Mouse (Mus musculus) heart, adult 9 months (tissue): Measurements from ENCODE around the gene Arnt.
"Not testable (repeated sequence)": the region's sequence is repeated elsewhere in the genome, so short reads cannot be mapped to it uniquely, and the experiment has no call there.

Source experiments
- DNase-seq, 2 experiments: peaks; one replicate each; pipeline ENCODE4 v3.0.0; 2022; ENCODE audit warnings: low spot score in 2 of 2

Arnt gene

DNA sequence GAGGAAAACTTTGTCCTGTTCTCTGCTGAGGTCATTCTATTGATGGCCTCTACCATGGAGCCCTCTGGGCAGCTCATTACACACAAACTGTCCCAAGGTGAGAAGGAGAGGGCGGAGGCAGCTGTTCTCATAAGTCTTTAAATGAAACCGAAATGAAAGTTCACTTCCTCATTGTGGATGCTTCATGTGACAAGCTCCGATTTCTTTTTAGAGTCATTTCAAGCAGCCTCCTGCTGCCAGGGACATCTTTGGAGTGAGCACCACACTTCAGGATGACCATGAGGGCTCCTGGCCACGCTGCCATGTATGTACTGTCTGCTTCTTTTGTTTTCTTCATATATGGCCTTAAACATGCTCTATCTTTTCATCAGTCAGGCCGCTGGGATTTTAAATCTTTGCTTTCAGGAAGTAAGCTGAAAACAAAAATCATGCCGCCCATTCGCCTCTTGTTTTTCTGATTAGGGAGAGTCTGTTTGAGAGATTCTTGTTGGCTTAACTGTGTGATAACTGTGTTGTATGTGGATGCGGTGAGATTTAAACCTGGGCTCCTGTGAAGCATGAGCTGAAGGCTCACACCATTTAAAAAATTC is 92.5 kb downstream of the Arnt start, which contains the start of gene Ctss:
Ctss (plus strand) TSS at position 165 of the 590 bp plus-strand sequence.
- DNase-seq: peak in 1 of 2 experiments; percentile 13

DNA sequence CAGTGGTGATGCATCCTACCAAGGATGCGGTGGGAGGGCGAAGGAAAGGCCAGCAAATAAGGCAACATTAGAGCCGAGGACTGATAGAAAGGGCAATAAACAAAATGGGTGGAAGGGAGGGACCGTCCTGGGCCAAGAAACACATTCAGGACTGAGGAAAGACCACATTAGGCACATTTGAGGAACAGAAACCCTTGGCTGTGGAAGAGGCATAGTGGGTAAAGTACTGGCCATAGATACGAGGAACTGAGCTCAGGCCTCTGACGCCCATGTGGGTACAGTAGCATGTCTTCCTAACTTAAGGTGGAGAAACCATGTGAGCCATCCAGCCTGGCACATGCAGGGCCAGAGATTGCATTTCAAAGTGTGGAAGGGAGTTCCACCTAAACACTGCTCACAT is 95.6 kb downstream of the Arnt start:
- peak in 1 of 2 experiments; percentile 35 for DNase-seq

DNA sequence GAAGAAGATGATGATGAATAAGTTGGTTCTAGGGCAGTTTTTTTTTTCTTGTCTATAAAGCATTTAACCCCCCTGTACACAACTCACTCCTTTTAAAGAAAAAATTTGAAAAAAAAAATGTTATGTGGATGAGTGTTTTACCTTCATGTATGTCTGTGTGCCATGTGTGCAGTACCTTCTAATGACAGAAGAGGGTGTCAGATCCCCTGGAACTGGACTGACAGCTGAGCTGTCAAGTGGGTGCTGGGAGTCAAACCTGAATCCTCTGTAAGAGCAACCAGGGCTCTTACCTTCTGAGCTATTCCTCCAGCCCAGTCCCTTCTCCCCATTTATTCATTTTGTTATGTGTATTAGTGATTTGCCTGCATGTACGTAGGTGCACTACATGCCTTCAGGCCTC is 96.8 kb downstream of the Arnt start:
- DNase-seq: no peak

DNA sequence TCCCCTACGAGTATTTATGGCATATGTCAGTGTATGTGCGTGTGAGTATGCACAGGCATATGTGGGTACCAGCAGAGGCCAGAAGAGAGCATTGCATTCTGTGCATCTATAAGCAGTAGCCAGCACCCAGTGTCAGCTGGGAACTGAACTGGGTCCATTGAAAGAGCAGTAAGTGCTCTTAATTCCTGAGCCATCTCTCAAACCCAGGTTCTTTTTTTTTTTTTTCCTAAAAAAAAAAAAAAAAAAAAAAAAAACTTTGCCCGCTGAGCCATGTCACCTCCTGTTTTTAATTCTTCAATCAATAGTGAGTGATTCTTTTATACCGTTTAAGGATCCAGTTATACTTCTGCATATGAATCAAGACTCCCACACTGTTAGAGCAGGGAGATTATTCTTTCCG is 99.2 kb downstream of the Arnt start:
- DNase-seq: no peak

DNA sequence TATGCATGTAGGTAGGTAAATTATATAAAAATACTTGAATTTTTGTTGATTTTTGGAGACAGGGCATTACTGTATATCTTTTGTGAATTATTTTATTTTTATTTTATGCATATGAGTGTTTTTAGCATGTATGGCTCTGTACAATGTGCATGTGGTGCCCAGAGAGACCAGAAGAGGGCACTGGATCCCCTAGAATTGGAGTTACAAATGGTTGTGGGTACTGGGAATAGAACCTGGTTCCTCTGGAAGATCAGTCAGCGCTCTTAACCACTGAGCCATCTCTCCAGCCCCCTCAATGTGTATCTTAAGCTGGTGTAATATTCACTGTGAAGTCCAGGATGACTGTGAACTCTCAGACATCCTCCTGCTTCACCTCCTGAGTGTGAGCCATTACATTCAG is 100.7 kb downstream of the Arnt start:
- DNase-seq: no peak

DNA sequence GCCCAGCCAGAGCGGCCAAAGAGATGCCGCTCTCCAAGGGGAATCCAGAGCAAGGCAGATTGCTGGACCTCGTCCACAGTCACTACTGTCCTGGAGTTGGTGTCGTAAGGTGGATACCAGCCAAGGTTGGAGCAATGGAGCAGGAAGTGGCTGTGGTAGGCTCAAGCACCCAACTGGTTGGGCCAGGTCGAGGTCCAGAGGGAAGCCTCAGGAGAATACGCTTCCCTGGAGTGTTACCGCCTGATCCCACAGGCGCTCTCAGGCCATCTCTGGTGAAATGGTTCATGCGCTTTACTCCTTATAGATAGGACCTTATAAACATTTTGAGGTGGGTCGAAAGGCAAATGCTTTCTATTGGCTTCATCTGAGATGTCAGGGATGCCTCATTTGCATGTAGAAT is 104.7 kb downstream of the Arnt start:
- DNase-seq: no peak

DNA sequence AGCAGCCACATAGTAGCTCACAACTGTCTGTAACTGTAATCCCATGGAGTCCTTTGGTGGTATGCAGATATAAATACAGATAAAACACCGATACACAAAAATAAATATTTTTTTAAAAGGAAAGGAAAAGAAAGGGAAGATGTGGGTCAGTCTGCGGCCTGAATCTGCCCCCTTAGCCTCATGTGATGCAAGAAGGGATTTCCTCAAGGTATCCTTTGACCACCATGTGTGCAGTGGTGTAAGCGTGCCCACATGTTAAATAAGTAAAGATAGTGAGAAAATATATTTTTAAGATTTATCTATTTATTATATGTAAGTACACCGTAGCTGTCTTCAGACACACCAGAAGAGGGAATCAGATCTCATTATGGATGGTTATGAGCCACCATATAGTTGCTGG is 105.6 kb downstream of the Arnt start:
- no peak for DNase-seq

DNA sequence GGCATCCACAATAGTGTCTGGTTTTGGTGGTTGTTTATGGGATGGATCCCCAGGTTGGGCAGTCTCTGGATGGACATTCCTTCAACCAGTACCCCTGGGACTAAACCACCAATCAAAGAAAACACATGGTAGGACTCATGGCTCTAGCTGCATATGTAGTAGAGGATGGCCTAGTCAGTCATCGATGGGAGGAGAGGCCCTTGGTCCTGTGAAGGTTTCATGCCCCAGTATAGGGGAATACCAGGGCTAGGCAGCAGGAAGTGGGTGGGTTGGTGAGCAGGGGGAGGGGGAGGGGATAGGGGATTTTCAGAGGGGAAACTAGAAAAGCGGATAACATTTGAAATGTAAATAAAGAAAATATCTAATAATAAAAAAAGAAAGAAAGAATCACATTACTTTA is 107.0 kb downstream of the Arnt start:
- not testable (repeated sequence) for DNase-seq

DNA sequence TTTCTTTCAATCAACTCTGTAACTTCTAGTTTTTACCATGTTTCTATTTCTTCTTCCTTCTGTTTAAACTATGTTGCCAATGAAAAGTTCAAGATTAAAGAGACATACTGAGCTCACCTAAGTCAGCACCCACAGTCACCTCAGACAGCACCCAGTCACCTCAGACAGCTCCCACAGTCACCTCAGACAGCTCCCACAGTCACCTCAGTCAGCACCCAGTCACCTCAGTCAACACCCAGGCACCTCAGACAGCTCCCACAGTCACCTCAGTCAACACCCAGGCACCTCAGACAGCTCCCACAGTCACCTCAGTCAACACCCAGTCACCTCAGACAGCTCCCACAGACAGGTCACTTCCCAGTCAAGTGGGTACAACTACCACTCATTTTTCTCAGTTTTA is 108.0 kb downstream of the Arnt start:
- no peak for DNase-seq

DNA sequence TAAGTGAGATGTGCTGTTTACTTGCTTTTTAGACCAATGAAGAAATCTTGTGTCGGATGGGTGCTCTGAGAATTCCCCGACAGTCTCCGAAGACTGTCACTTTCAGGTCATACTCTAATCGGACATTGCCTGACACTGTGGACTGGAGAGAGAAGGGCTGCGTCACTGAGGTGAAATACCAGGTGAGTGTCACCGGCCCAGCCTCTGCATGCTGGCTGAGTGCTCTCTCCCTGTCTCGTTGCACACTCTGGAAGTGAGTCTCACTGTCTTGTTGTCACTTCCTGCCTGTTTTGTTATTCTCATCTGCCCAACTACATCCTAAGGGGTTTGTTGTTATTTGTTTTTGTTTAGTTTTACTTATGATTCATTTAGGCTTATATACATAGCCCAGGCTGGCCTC is 108.8 kb downstream of the Arnt start:
- DNase-seq: no peak
